Mouse (Mus musculus): ENCODE data around the gene Ell2.

GRCm38 (mm10) chr13:75737991-75738390 lies 31.4 kb downstream of the Ell2 start:
- no peak for TF ChIP-seq EP300 (IDR thresholded peaks at IDR 0.05; ENCODE audit: low read depth)
- TF ChIP-seq CTCF (IDR thresholded peaks at IDR 0.05; ENCODE audit: low read depth): no peak
